Mouse (Mus musculus): ENCODE data around the gene Dram1.

GRCm38 (mm10) chr10:88380002-88380401 lies 1.1 kb upstream of the Dram1 start:
- TF ChIP-seq EP300 (IDR thresholded peaks at IDR 0.05; ENCODE audit: low read depth) (no peak), CTCF (IDR thresholded peaks at IDR 0.05; ENCODE audit: low read depth) (no peak)

Measured in liver, postnatal 0 days (tissue).